Mouse (Mus musculus) embryo, embryonic 9.5 days (tissue): Measurements from ENCODE around the gene Aldh2.
"Not testable (repeated sequence)": the region's sequence is repeated elsewhere in the genome, so short reads cannot be mapped to it uniquely, and the experiment has no call there.

ENCODE experiments used
- DNase-seq: peaks from one replicate; pipeline ENCODE4 v3.0.0-alpha.2; 2017; ENCODE audit errors: extremely low spot score

Aldh2 gene

DNA sequence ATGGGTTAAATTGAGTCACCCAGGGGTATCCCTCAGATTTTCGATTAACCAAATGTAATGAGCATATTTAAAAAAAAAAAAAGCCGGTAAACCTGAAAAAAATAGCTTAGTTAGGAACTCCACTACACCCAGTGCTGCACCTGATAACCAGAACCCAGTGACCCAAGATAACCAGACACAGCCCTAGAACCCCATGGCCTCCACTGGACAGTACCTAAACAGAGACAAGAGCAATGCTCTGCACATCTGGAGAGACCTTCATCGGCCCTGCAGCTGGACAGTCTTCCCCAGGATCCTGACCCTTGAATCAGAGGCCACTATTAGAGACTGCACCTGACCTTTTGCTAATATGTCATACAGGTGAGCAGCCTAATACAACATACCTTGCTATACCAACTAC, 46.5 kb downstream of the Aldh2 start:
- DNase-seq = no peak

DNA sequence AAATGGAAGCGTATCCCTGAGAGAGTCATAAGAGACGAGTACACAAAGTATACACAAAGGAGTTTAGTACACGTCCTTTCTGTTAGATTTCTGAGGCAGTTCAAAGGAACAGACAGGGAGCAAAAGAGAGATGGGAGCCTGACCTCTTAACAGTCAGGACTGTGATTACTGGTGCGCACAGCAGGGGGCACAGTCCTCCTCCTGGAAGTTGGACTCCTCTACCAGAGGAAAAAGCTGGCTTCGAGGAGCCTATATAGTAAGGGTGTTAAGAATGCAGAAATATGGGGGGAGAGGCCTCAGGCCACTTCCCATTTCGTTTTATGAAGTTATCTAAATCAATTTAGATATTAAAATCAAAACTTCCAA, 47.1 kb downstream of the Aldh2 start:
- DNase-seq = peak; percentile 52

DNA sequence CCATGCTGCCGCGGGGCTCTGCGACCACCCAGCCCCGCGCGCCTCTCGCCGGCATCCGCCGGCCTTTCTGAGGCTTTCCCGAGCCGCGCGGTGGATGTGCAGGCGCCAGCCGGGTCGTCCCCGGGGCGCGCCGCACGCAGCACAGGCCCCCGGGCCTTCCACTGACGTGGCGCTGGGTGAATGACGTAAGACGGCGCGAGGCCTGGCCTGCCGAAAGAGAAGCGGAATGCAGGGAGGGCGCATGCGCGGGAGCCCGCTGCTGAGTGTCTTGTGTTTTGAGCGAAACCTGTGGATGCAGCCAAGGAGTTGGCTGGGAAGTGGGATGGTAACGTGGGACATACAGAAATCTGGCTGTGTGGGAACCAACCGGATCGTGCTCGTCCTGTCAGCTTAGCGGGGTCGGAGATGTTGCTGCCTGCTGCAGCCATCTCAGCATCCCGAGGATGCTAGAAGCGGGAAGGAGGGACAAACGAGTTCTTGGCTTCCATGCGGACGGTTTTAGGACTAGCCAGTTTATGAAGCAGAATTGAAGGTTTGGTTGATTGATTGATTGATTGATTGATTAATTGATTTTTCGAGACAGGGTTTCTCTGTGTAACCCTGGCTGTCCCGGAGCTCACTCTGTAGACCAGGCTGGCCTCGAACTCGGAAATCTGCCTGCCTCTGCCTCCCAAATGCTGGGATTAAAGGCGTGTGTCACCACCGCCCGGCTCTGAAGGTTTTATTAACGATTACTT, 47.7 kb downstream of the Aldh2 start, which contains the start of gene Mapkapk5:
Mapkapk5 (minus strand) TSS at position 113 of the 737 bp plus-strand sequence.
- peak; percentile 97 for DNase-seq

DNA sequence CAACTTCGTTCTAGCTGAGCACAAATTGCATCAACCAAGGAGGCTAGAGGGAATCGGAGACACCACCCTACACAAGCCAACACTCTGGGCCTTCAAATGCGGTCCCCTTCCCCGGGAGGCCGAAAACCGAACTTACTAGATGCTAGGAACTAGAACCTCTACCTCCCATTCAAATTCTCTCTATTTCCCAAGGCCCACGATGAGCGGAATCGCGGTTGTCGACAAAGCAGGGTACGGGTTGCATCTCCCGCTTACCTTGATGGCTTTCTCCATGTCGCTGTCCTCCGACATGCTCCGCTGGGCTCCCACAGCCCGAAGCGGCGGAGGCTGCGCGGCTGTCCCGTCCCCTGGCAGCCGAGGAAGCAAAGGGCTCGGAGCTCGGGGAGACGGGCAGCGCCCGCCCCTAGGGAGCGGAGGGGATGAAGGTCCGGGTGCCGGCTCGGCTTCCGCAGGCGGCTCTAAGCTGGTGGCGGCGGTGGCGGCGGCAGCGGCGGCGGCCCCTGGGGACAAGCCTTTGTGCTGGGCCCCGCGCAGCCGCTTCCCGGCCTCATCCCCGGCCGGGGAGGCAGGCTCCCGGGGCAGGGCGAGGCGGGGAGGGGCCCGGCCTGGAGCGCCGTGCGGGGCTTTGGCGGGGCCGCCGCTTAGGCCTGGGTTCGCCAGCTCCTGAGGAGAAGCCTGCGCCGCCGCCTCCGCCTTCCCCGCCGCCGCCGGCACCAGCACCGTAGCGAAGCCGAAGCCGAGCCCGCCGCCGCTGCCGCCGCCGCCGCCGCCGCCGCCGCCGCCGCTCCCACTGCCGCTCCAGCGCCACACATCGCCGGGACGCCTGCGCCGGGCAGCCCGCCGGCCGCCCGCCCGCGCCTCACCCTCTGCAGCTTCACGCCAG, 48.5 kb downstream of the Aldh2 start, which contains the start of the genes Adam1a and Gm42878:
Adam1a (minus strand) TSS at position 573 of the 883 bp plus-strand sequence.
Gm42878 (minus strand) TSS at position 573 of the 883 bp plus-strand sequence.
- no peak for DNase-seq

DNA sequence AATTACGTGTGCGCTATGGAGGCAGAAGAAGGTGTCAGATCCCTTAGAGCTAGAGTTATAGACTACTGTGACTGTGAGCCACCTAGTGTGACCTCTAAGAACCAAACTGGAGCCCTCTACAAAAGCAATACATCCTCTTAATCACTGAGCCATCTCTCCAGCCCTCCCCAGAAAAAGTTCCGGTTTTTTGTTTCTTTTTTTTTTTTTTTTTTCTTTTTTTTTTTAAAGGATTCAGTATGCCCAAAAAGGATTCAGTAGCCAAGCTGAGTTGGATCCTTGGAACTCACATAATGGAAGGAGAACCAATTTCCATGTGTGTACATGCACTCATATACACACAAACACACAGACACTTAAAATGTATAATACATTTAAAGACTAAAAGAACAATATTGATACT, 50.3 kb downstream of the Aldh2 start:
- DNase-seq = no peak

DNA sequence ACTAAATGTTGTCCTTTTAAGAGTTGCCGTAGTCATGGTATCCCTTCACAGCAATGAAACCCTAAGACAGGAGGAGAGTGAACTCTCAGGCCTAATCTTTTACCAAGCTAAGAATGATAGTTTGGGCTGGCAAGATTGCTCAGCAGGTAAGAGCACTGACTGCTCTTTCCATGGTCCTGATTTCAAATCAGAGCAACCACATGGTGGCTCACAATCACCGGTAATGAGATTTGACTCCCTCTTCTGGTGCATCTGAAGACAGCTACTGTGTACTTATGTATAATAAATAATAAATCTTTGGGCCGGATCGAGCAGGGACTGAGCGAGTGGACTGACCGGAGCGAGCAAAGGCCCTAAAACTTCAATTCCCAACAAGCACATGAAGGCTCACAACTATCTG, 52.4 kb downstream of the Aldh2 start:
- no peak for DNase-seq

DNA sequence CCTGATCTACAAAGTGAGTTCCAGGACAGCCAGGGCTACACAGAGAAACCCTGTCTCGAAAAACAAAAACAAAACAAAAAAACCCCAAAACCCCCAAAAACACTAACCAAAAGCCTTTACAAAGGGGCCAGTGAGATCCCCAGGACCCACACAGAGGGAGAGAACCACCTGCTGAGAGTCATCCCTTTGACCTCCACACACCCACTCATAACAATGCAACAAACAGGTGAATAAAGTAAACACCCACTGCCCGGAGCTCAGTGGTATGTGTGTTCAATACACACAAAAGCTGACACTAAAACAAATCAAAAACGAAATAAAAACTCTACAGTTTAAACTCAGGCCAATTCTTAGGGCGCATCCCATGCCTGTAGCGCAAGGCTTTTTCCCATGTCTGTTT, 53.6 kb downstream of the Aldh2 start:
- no peak for DNase-seq

DNA sequence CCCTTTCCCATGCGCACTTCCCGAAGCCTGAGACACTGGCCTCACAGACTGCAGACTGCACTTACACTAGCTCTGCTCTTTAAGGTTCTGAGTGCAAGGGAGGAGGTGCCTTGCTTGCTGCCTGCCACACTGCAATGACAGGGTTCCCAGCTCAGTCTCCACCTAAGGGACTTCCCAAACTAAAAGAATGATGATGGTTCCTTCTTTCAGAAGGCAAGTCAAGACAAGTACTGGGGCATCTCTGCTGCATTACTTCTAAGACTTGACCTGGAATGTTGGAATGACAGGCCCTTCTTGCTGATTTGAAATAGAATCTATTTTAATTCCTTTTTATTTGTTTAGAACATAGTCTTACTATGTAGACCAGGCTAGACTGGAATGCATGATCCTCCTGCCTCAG, 56.0 kb downstream of the Aldh2 start:
- DNase-seq = no peak

DNA sequence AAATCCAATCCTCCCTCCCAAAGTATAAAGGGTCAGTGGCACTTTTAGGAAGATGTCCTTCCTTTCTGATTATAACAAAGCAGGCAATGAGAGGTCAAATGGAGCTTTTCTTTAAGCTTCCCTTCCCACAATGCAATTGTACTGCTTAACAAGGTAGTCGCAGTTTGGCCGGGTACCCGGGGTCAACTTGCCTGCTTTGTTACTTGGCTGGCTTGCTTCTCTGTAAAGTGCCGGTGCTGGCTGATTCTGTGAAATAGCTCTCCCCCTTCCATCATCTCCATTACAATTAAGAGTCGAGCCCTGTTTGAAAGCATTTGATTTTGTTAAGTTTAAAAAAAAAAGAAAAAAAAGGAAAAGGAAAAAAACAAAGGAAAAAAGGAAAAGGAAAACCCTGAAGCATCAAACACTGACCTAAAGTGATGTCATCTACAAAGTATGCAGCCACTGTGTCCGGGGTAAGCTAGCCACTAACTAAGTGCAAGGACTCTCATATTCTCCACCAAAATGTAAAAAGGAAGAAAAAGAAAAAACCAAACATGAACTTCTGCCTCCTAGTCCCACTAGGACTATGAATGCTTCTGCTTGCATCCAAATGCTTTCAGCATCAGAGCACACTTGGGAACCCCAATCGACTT, 56.6 kb downstream of the Aldh2 start:
- no peak for DNase-seq

DNA sequence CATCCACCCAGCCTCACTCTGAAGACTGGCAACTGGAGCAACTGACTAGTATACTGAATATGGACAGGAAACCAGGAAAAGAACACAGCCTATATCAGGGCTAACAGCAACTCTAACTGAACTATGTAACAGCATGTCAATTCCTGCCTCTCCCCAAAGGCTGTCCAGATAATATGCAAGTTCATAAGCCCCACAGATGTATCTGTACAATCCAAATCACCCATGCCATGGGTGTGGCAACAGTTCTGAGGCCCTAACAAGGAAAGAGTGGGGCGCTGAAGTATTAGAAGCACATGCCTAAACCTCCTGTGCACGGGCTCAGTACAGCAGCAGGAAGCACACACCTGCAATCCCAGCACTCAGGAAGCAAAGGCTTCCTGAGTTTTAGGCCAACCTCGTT, 58.5 kb downstream of the Aldh2 start:
- no peak for DNase-seq

DNA sequence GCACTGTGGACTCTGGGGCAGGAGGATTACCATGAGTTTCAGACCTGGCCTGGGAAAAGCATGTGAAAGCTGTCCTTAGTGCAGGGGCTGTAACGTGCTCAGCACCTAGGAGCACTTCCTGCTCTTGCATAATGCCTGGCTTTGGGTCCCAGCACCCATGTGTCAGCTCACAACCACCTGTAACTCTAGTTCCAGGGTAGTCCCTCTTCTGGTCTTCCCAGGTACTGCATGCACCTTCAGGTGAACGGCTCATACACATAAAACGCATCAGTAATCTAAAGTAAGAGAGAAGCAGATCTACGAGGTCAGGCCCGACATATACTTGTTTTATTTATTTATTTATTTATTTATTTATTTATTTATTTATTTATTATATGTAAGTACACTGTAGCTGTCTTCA, 59.1 kb downstream of the Aldh2 start:
- no peak for DNase-seq

DNA sequence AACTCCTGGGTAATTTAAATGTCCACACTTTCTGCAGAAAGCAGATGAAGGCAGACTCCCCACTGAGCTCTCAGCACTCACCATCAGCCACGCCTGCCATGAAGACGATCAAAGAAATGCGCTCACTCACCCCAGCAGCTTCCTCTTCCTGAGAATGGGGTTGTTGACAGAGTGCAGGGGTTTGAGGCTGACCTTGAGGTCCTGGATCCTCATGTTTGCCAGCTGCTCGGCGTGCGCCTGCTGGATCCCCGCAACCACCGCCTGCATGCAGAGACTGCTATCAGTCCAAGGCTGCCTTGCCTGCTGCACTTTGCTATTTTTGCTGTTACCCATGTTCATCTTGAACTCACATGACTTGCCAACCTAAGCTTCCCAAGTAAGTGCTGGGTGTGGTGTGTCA, 66.7 kb downstream of the Aldh2 start:
- no peak for DNase-seq

DNA sequence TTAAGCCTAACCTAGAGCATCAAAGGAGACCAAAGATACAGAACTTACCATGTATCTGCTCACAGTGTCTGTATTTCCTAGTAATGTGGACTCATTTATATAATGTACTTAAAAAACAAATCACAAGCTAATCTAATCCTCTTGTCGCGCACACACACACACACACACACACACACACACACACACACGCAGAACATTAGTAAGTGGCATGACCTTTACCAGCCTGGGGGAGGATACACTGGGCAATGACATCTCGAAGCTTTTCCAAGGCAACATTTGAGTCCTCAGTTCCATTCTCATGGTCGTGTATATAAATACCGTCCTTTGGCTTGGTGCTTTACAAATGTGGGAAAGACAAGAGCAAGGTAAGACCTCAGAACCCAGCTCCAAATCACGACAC, 67.1 kb downstream of the Aldh2 start:
- DNase-seq = no peak

DNA sequence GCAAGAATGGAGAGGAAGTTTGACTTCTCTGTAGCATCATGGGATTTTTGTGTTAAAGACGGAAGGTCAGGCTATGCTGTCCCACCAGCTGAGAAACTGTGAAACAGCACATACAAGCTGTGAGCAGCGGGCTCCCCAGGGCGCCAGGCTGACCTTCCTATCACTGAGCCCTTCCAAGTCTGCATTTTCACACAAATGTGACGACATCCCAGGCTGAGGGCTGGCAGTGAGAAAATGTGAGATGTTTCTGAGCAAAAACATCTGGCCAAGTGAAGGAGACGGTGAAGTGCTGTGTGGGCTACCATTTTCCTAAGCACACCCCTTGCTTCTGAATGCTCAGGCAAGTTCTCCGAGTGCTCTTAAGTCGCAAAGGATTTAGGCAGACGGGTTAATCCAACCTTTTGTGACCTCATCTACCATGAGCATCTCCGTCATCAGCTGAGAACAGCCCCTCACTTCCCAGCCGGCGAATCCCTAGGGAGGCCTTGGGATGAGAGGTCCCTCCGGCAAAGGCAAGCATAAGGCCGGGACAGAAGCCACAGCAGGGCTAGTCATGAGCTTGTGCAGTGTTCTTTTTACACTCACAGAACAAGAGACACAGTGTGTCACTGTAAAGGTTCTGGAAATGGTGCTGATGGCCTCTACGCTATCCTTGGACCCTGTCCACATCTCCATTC, 67.7 kb downstream of the Aldh2 start:
- DNase-seq = no peak

DNA sequence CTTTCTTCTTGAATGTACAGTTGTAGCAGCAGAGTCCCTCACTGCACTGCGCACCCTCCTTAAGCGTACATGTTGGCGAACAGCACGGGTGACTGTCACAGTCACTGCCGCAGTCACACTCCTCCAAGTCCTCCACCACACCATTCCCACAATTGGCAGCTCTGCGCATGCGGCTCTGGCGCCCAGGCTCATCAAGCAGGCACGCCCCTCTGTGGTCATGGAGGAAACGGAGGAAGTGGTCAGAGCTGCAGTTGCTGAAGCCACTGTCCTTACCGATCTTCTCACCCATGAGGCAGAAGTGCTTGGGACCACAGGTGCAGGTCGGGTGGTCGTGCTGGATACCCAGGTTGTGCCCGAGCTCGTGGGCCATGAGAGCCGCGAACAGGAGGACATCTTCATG, 73.9 kb downstream of the Aldh2 start:
- DNase-seq = not testable (repeated sequence)

DNA sequence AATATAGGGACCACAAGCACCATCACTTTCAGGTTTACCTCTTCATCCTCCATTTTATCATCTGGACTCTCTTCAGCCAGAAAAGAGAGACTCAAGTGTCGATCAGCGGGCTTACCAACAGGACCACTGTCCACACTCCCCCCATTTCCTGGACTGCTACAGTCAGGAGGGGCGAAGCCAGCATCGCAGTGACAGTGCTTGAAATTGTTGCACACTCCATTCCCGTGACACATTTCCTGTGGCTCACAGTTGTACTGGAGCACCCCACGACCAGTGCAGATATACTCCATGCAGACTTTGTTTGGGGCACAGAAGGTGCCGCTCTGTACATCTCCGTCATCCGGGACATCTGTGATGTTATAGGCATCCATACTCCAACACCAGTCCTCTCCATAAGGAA, 74.6 kb downstream of the Aldh2 start:
- DNase-seq = no peak
